Comparison of ENCODE assay signal across 7 mouse cellular contexts in genomic region chr2:109917496-109918413, GRCm38 (mm10). TPM values are rescaled to one million over a fixed set of nuclear protein-coding genes. Genes with fewer than 3 reads are reported as not detected.
DNase-seq lines count a peak whose midpoint lies in the region; ATAC-seq lines count a peak whose summit lies in the region.

TSS of gene Lgr4 (plus strand) at chr2:109917647.

- H3K4me2 ChIP-seq in embryonic facial prominence, embryonic 11.5 days (ENCODE audit: low read depth, low read length) = peak within 1 kb of the TSS; percentile 63
- H3K4me2 ChIP-seq in midbrain, embryonic 14.5 days (ENCODE audit: low read length) = peak within 1 kb of the TSS; percentile 89

- peak; percentile 98 for ATAC-seq in embryonic facial prominence, embryonic 11.5 days (replicated peaks; ENCODE audit: insufficient number of reproducible peaks, low FRiP score, low TSS enrichment, low read depth)
- ATAC-seq in granulocyte monocyte progenitor cell, adult 5-6 weeks (replicated peaks; ENCODE audit: poor library complexity, severe bottlenecking) = peak; percentile 92
- peak; percentile 98 for ATAC-seq in midbrain, embryonic 14.5 days (ENCODE audit: low FRiP score, low TSS enrichment)

- no peaks in the 10 kb centered on the region for H3K27me3 ChIP-seq in embryonic facial prominence, embryonic 11.5 days (ENCODE audit: control insufficient read depth, insufficient read depth, low read length)
- no peaks in the 10 kb centered on the region for H3K27me3 ChIP-seq in limb, embryonic 10.5 days (ENCODE audit: low read depth, poor library complexity, severe bottlenecking)
- no peaks in the 10 kb centered on the region for H3K27me3 ChIP-seq in midbrain, embryonic 14.5 days (ENCODE audit: control insufficient read depth, insufficient read depth, low read length)

- peak within 1 kb of the TSS; percentile 86 for H3K9ac ChIP-seq in embryonic facial prominence, embryonic 11.5 days (replicated peaks; ENCODE audit: low read length)
- peak within 1 kb of the TSS; percentile 84 for H3K9ac ChIP-seq in midbrain, embryonic 14.5 days (replicated peaks; ENCODE audit: low read length)

- under 1% methylated on average over 91 of the region's 111 CpGs for WGBS in embryonic facial prominence, embryonic 11.5 days
- WGBS in limb, embryonic 10.5 days = under 1% methylated on average over 105 of the region's 111 CpGs
- WGBS in midbrain, embryonic 14.5 days = under 1% methylated on average over 88 of the region's 111 CpGs

- DNase-seq in adrenal gland, postnatal 14 days = peak; percentile 98
- DNase-seq in embryonic facial prominence, embryonic 11.5 days (ENCODE audit: low spot score) = peak; percentile 97
- DNase-seq in kidney, adult 11 months = peak; percentile 99
- peak; percentile 93 for DNase-seq in limb, embryonic 10.5 days (ENCODE audit: low spot score)
- DNase-seq in midbrain, embryonic 14.5 days = peak; percentile 96
- peak; percentile 67 to 71 for DNase-seq in spleen, adult 18-20 months

- no peaks in the 10 kb centered on the region for H3K36me3 ChIP-seq in embryonic facial prominence, embryonic 11.5 days (replicated peaks; ENCODE audit: control insufficient read depth, insufficient read depth, low read depth, low read length)
- no peaks in the 10 kb centered on the region for H3K36me3 ChIP-seq in limb, embryonic 10.5 days
- no peaks in the 10 kb centered on the region for H3K36me3 ChIP-seq in midbrain, embryonic 14.5 days (ENCODE audit: control insufficient read depth, insufficient read depth, low read length)

- peak within 1 kb of the TSS; percentile 93 for H3K4me3 ChIP-seq in embryonic facial prominence, embryonic 11.5 days (ENCODE audit: low read depth, low read length)
- peak within 1 kb of the TSS; percentile 88 for H3K4me3 ChIP-seq in limb, embryonic 10.5 days
- peak within 1 kb of the TSS; percentile 88 for H3K4me3 ChIP-seq in midbrain, embryonic 14.5 days (replicated peaks; ENCODE audit: low read depth, low read length)

- H3K9me3 ChIP-seq in embryonic facial prominence, embryonic 11.5 days (replicated peaks; ENCODE audit: control insufficient read depth, low read length) = no peaks in the 10 kb centered on the region
- H3K9me3 ChIP-seq in limb, embryonic 10.5 days (replicated peaks) = no peaks in the 10 kb centered on the region
- H3K9me3 ChIP-seq in midbrain, embryonic 14.5 days (ENCODE audit: control insufficient read depth, low read length) = no peaks in the 10 kb centered on the region

- no peaks in the 10 kb centered on the region for H3K4me1 ChIP-seq in embryonic facial prominence, embryonic 11.5 days (ENCODE audit: control insufficient read depth, insufficient read depth, low read length)
- peaks cover 44% of the 10 kb centered on the region for H3K4me1 ChIP-seq in limb, embryonic 10.5 days
- H3K4me1 ChIP-seq in midbrain, embryonic 14.5 days (ENCODE audit: control insufficient read depth, insufficient read depth, low read length) = peaks cover 27% of the 10 kb centered on the region

- H3K27ac ChIP-seq in embryonic facial prominence, embryonic 11.5 days (replicated peaks; ENCODE audit: low read depth, low read length) = peak within 1 kb of the TSS; percentile 95
- H3K27ac ChIP-seq in limb, embryonic 10.5 days = peak within 1 kb of the TSS; percentile 97
- H3K27ac ChIP-seq in midbrain, embryonic 14.5 days (replicated peaks; ENCODE audit: low read depth, low read length) = peak within 1 kb of the TSS; percentile 95

RNA-seq across cellular contexts. Expression of gene Lgr4, which starts in this region (rescaled TPM):
- total RNA-seq in adrenal gland, postnatal 14 days (2021) = 109 and 125 TPM in 2 replicates
- 17.2 and 20.9 TPM in 2 replicates for polyA plus RNA-seq in embryonic facial prominence, embryonic 11.5 days (2014; fragmentation: Nextera tagmentation; extraction: Ambion mirVana)
- total RNA-seq in granulocyte monocyte progenitor cell, adult 5-6 weeks (2014; fragmentation: Nextera tagmentation) = 0.80 and 2.5 TPM in 2 replicates
- 0.72 and 1.9 TPM in 2 replicates for total RNA-seq in granulocyte monocyte progenitor cell, adult 5-6 weeks (2017)
- polyA plus RNA-seq in limb, embryonic 10.5 days (2016; fragmentation: Nextera tagmentation; extraction: Ambion mirVana) = 9.0 and 10.6 TPM in 2 replicates
- 11.6 and 12.0 TPM in 2 replicates for polyA plus RNA-seq in midbrain, embryonic 14.5 days (2014; fragmentation: Nextera tagmentation; extraction: Ambion mirVana)

Comparison
In these comparisons a context has a peak if more than half of its experiments do, and no peak if none do; other contexts are left out.
1. Peak in every context shown above with its lines: DNase-seq, ATAC-seq, H3K4me3 ChIP-seq and H3K27ac ChIP-seq.
2. RNA of gene Lgr4 (total RNA-seq): 109 to 125 TPM in adrenal gland, postnatal 14 days; 0.72 to 2.5 TPM in granulocyte monocyte progenitor cell, adult 5-6 weeks; every median in the first group is over 10 times any median in the second.